Mouse (Mus musculus): ENCODE data around the gene Actr3b. TPM values are rescaled to one million over a fixed set of nuclear protein-coding genes. Genes with fewer than 3 reads are reported as not detected.
"Not testable (repeated sequence)": the region's sequence is repeated elsewhere in the genome, so short reads cannot be mapped to it uniquely, and the experiment has no call there.

Gene Actr3b
- 8.0 and 9.9 TPM in 2 replicates for polyA plus RNA-seq (2014; fragmentation: Nextera tagmentation; extraction: Ambion mirVana)

- WGBS = 3% methylated on average over 44 of the region's 45 CpGs
- Histone ChIP-seq H3K4me1 (replicated peaks; ENCODE audit: control insufficient read depth, insufficient read depth, low read length) (no peaks in the 10 kb centered on the region; the same call in 1 of the 2 replicates), H3K4me3 (ENCODE audit: low read depth, low read length) (peak within 1 kb of the TSS; percentile 68), H3K4me2 (replicated peaks; ENCODE audit: low read depth, low read length) (peak within 1 kb of the TSS; percentile 85), H3K27me3 (ENCODE audit: control insufficient read depth, insufficient read depth, low read length) (no peaks in the 10 kb centered on the region), H3K9ac (ENCODE audit: low read depth, low read length) (peak within 1 kb of the TSS; percentile 74), H3K9me3 (ENCODE audit: control insufficient read depth, low read length) (no peaks in the 10 kb centered on the region), H3K27ac (ENCODE audit: low read depth, low read length) (no peak within 1 kb of the TSS), H3K36me3 (ENCODE audit: control insufficient read depth, insufficient read depth, low read length) (no peaks in the 10 kb centered on the region)
- peak; percentile 88 for DNase-seq (ENCODE audit: low spot score)
- ATAC-seq (ENCODE audit: low FRiP score) = peak; percentile 98
These were observed at the start of gene Actr3b for GRCm38 (mm10) chr5:25759460-25760409. Actr3b (plus strand) TSS chr5:25759997.

- DNase-seq (ENCODE audit: low spot score); H3K9me3 ChIP-seq (ENCODE audit: control insufficient read depth, low read length); H3K4me2 ChIP-seq (replicated peaks; ENCODE audit: low read depth, low read length); H3K4me3 ChIP-seq (ENCODE audit: low read depth, low read length); H3K36me3 ChIP-seq (ENCODE audit: control insufficient read depth, insufficient read depth, low read length); H3K4me1 ChIP-seq (replicated peaks; ENCODE audit: control insufficient read depth, insufficient read depth, low read length); H3K27me3 ChIP-seq (ENCODE audit: control insufficient read depth, insufficient read depth, low read length); H3K9ac ChIP-seq (ENCODE audit: low read depth, low read length); H3K27ac ChIP-seq (ENCODE audit: low read depth, low read length); ATAC-seq (ENCODE audit: low FRiP score): not testable (repeated sequence)
- WGBS = 87% methylated on average over 4 of the region's 4 CpGs
These were observed 46.6 kb upstream of the Actr3b start for GRCm38 (mm10) chr5:25713001-25713706.

- H3K27me3 ChIP-seq (ENCODE audit: control insufficient read depth, insufficient read depth, low read length) = no peaks in the 10 kb centered on the region
- ATAC-seq (ENCODE audit: low FRiP score) = no peak
- H3K9me3 ChIP-seq (ENCODE audit: control insufficient read depth, low read length) = no peaks in the 10 kb centered on the region
- no peak overlapping the region for H3K9ac ChIP-seq (ENCODE audit: low read depth, low read length)
- DNase-seq (ENCODE audit: low spot score) = no peak
- no peaks in the 10 kb centered on the region for H3K4me1 ChIP-seq (replicated peaks; ENCODE audit: control insufficient read depth, insufficient read depth, low read length)
- H3K36me3 ChIP-seq (ENCODE audit: control insufficient read depth, insufficient read depth, low read length) = no peaks in the 10 kb centered on the region
- 89% methylated on average over 4 of the region's 4 CpGs for WGBS
- H3K4me2 ChIP-seq (replicated peaks; ENCODE audit: low read depth, low read length) = no peak overlapping the region
- H3K27ac ChIP-seq (ENCODE audit: low read depth, low read length) = no peak overlapping the region
- no peak overlapping the region for H3K4me3 ChIP-seq (ENCODE audit: low read depth, low read length)
These were observed 40.4 kb upstream of the Actr3b start for GRCm38 (mm10) chr5:25719390-25719789.

GRCm38 (mm10) chr5:25723016-25723415 lies 36.8 kb upstream of the Actr3b start:
- H3K27me3 ChIP-seq (ENCODE audit: control insufficient read depth, insufficient read depth, low read length) = no peaks in the 10 kb centered on the region
- H3K9me3 ChIP-seq (ENCODE audit: control insufficient read depth, low read length) = no peaks in the 10 kb centered on the region
- 69% methylated on average over 2 of the region's 2 CpGs for WGBS
- DNase-seq (ENCODE audit: low spot score) (no peak), ATAC-seq (ENCODE audit: low FRiP score) (no peak)
- no peaks in the 10 kb centered on the region for H3K36me3 ChIP-seq (ENCODE audit: control insufficient read depth, insufficient read depth, low read length)
- H3K4me2 ChIP-seq (replicated peaks; ENCODE audit: low read depth, low read length) = no peak overlapping the region
- H3K9ac ChIP-seq (ENCODE audit: low read depth, low read length) = no peak overlapping the region
- H3K4me1 ChIP-seq (replicated peaks; ENCODE audit: control insufficient read depth, insufficient read depth, low read length) = no peaks in the 10 kb centered on the region
- H3K4me3 ChIP-seq (ENCODE audit: low read depth, low read length) = no peak overlapping the region
- H3K27ac ChIP-seq (ENCODE audit: low read depth, low read length) = no peak overlapping the region

GRCm38 (mm10) chr5:25724134-25724675 lies 35.6 kb upstream of the Actr3b start:
- no peaks in the 10 kb centered on the region for H3K27me3 ChIP-seq (ENCODE audit: control insufficient read depth, insufficient read depth, low read length)
- no peaks in the 10 kb centered on the region for H3K36me3 ChIP-seq (ENCODE audit: control insufficient read depth, insufficient read depth, low read length)
- WGBS = 43% methylated on average over 1 of the region's 1 CpGs
- no peak overlapping the region for H3K4me2 ChIP-seq (replicated peaks; ENCODE audit: low read depth, low read length)
- H3K27ac ChIP-seq (ENCODE audit: low read depth, low read length) = no peak overlapping the region
- H3K9ac ChIP-seq (ENCODE audit: low read depth, low read length) = no peak overlapping the region
- ATAC-seq (ENCODE audit: low FRiP score) = no peak
- DNase-seq (ENCODE audit: low spot score) = no peak
- H3K9me3 ChIP-seq (ENCODE audit: control insufficient read depth, low read length) = no peaks in the 10 kb centered on the region
- no peak overlapping the region for H3K4me3 ChIP-seq (ENCODE audit: low read depth, low read length)
- no peaks in the 10 kb centered on the region for H3K4me1 ChIP-seq (replicated peaks; ENCODE audit: control insufficient read depth, insufficient read depth, low read length)

GRCm38 (mm10) chr5:25734318-25734717 lies 25.5 kb upstream of the Actr3b start:
- ATAC-seq (ENCODE audit: low FRiP score) = no peak
- H3K4me3 ChIP-seq (ENCODE audit: low read depth, low read length) = no peak overlapping the region
- no peak overlapping the region for H3K4me2 ChIP-seq (replicated peaks; ENCODE audit: low read depth, low read length)
- H3K36me3 ChIP-seq (ENCODE audit: control insufficient read depth, insufficient read depth, low read length) = no peaks in the 10 kb centered on the region
- H3K9me3 ChIP-seq (ENCODE audit: control insufficient read depth, low read length) = no peaks in the 10 kb centered on the region
- H3K4me1 ChIP-seq (replicated peaks; ENCODE audit: control insufficient read depth, insufficient read depth, low read length) = no peaks in the 10 kb centered on the region
- H3K27me3 ChIP-seq (ENCODE audit: control insufficient read depth, insufficient read depth, low read length) = no peaks in the 10 kb centered on the region
- 34% methylated on average over 1 of the region's 1 CpGs for WGBS
- no peak overlapping the region for H3K9ac ChIP-seq (ENCODE audit: low read depth, low read length)
- H3K27ac ChIP-seq (ENCODE audit: low read depth, low read length) = no peak overlapping the region
- DNase-seq (ENCODE audit: low spot score) = peak; percentile 56

GRCm38 (mm10) chr5:25735861-25736260 lies 23.9 kb upstream of the Actr3b start:
- H3K27ac ChIP-seq (ENCODE audit: low read depth, low read length) = no peak overlapping the region
- no peak overlapping the region for H3K9ac ChIP-seq (ENCODE audit: low read depth, low read length)
- no peaks in the 10 kb centered on the region for H3K9me3 ChIP-seq (ENCODE audit: control insufficient read depth, low read length)
- no peaks in the 10 kb centered on the region for H3K36me3 ChIP-seq (ENCODE audit: control insufficient read depth, insufficient read depth, low read length)
- no peak overlapping the region for H3K4me3 ChIP-seq (ENCODE audit: low read depth, low read length)
- no peak for ATAC-seq (ENCODE audit: low FRiP score)
- no peak for DNase-seq (ENCODE audit: low spot score)
- no peaks in the 10 kb centered on the region for H3K4me1 ChIP-seq (replicated peaks; ENCODE audit: control insufficient read depth, insufficient read depth, low read length)
- H3K4me2 ChIP-seq (replicated peaks; ENCODE audit: low read depth, low read length) = no peak overlapping the region
- no peaks in the 10 kb centered on the region for H3K27me3 ChIP-seq (ENCODE audit: control insufficient read depth, insufficient read depth, low read length)
- 74% methylated on average over 2 of the region's 2 CpGs for WGBS

GRCm38 (mm10) chr5:25738448-25738847 lies 21.3 kb upstream of the Actr3b start:
- WGBS = 75% methylated on average over 3 of the region's 3 CpGs
- Histone ChIP-seq H3K9me3 (ENCODE audit: control insufficient read depth, low read length) (no peaks in the 10 kb centered on the region), H3K4me2 (replicated peaks; ENCODE audit: low read depth, low read length) (no peak overlapping the region), H3K4me3 (ENCODE audit: low read depth, low read length) (no peak overlapping the region), H3K27ac (ENCODE audit: low read depth, low read length) (no peak overlapping the region), H3K9ac (ENCODE audit: low read depth, low read length) (no peak overlapping the region), H3K27me3 (ENCODE audit: control insufficient read depth, insufficient read depth, low read length) (no peaks in the 10 kb centered on the region), H3K36me3 (ENCODE audit: control insufficient read depth, insufficient read depth, low read length) (no peaks in the 10 kb centered on the region), H3K4me1 (replicated peaks; ENCODE audit: control insufficient read depth, insufficient read depth, low read length) (no peaks in the 10 kb centered on the region)
- no peak for ATAC-seq (ENCODE audit: low FRiP score)
- DNase-seq (ENCODE audit: low spot score) = no peak
